Mouse (Mus musculus) layer of hippocampus, adult 9-10 months (tissue): Measurements from ENCODE around the gene Kif3b.
"Not testable (repeated sequence)": the region's sequence is repeated elsewhere in the genome, so short reads cannot be mapped to it uniquely, and the experiment has no call there.

Experiments used
- DNase-seq: peaks from one replicate; pipeline ENCODE4 v3.0.0; 2022; ENCODE audit warnings: low spot score

Gene Kif3b

DNA sequence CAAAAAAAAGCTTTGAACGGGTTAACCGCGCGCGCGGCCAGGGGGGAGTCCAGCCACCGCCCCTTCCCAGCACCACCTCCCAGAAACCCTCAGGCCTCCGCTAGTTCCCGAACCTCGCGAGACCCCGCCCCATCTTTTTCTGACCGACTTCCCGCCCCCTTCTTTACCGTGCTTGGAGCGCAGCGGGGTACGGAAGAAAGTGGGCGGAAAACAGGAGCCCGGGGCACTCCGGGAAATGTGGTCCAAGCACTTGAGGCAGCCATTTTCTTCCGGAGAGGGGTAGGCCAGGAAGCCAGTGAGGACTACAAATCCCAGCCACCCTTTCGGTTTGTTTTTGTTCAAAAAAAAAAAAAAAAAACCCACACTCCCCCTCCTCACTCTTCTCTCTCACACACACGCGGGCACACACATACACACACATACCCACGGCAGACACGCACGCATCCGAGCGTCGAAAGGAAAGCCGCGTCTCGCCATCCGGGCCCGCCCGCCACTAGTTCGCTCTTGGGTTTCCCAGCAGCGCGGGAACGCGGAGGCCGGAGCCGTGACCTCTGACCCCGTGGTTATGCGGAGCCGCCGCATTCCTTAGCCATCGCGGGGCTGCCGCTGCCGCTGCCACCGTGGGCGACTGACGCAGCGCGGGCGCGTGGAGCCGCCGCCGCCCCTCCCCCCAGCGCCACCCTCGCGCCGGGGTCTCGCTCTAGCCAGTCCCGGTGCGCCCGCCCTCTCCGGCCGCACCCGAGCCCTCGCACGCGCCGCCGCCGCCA, 54.4 kb downstream of the Kif3b start, which contains the start of gene Asxl1:
Asxl1 (plus strand) TSS at position 376 of the 767 bp plus-strand sequence.
- DNase-seq: peak; percentile 87

GRCm38 (mm10) chr2:153346221-153347182, 55.3 kb downstream of the Kif3b start:
- DNase-seq: no peak

- DNase-seq: no peak
These were observed 56.1 kb downstream of the Kif3b start for GRCm38 (mm10) chr2:153347183-153347781.

DNA sequence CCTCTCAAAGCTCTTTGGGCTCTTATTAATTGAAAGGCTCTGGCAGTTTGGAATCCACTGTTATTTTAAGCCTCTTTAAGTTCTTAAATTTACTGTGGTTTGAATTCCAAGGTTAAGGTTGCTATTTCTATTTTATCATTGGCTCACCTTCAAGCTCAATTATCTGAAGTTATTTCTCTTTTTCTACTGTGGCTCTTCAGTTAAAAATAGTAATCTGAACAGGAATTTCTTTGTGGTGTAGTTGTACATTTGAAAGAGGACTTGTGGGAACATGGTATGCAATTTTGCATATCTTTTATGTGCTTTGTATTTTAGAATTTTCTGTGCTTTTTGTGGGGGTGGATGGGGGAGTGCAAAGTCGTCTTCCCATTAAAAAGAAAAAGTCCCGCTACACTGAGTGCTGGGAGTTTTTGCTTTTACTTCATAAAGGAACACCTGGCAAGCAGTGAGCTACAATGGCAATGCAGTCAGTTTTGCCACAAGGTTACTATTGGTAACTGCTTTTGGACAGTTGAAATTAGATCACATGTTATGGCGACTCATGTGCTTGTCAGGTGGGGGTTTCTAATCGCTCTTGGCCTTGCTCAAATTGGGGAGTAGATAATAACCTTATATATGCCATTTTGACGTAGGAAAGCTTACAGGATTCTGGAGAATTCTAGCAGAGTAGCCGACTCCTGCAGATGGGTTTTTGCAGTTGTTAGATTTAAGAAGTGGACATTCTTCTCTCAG, 57.1 kb downstream of the Kif3b start:
- DNase-seq: no peak

DNA sequence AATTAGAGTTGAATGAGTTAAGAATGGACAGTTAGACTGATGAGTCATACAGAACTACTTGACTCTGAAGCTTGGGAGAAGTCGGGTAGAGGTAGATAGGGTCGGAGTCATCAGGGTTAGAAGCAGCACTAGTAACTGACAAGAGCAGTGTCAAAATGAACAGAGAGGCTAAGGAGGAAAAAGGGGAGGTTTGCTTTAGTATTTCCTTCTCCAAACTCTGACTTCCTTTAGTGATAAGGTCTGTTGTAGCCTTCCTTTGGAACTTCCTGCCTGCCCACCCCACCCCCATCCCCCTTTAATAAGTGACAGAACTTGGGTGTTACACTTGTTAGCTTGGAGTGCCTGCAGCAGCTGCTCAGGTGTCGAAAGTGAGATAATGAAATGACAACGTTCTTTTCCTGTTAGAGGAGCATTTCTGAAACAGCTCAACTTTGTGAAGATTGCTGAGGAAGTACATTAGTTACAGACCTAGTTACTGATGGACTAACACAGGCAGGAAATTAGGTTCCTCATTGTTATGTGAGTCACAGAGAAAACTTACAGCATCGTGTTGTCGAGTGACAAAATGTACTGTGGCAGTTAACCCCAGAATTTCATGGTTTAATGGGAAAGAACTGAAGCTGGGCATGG, 59.5 kb downstream of the Kif3b start:
- no peak for DNase-seq

DNA sequence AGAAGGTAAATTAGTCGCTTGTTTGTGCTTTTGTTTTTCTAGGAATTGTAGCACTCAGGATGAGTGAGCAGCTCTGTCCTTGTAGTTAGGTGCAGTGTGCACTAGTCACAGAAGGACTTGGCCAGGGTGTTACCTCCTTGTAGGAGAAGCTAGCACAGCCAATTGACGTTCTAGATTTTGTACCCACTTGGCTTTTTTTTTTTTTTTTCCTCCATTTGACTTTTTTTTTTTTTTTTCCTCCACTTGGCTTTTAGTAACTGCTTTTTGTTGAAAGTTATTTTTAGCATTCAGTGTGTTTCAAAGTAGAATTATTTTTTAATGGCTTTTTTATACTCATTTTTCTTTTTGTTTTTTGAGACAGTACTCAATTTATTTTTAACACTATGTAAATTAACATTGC, 63.4 kb downstream of the Kif3b start:
- no peak for DNase-seq

DNA sequence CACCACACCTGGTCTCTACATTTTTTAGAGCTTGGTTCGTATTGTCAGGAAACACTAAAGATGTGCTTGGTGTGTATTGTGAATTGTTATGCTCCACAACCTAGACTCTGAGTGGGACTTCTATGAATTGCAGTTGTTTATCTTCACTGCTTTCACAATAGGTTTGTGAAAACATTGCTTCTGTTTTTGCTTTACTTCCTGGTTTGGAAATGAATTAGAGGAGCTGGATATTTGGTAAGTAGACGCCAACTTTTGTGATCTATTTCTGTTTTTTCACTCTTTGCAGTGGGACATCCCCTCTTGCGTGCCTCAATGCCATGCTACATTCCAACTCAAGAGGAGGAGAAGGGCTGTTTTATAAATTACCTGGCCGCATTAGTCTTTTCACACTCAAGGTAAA, 65.6 kb downstream of the Kif3b start:
- DNase-seq: no peak

GRCm38 (mm10) chr2:153361101-153361710, 70.0 kb downstream of the Kif3b start:
- no peak for DNase-seq

- DNase-seq: not testable (repeated sequence)
These were observed 73.3 kb downstream of the Kif3b start for GRCm38 (mm10) chr2:153364531-153364930.

- DNase-seq: no peak
These were observed 79.7 kb downstream of the Kif3b start for GRCm38 (mm10) chr2:153370871-153371270.

DNA sequence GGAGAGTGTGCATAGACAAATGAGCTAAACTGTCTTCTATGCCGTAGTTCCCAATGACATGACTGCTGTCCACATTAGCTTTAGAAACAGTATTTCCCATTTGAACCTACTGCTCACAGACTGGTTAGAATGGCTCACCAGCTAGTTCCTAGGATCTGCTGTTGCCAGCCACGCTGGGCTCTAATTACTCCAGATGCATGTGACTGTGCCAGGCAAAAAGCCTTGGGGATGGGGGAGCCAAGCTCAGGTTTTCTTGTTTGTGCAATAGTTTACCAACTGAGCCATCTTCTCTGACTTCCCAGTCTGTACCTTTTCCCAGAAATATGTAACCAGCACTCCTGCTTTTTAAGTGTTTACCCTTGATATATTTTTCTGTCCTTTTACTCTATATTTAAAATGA, 84.2 kb downstream of the Kif3b start:
- no peak for DNase-seq

- no peak for DNase-seq
These were observed 89.3 kb downstream of the Kif3b start for GRCm38 (mm10) chr2:153380479-153380878.
